38 mouse cellular contexts compared by ENCODE assay signal in genomic region chr19:47144154-47144553, GRCm38 (mm10). TPM values are rescaled to one million over a fixed set of nuclear protein-coding genes. Genes with fewer than 3 reads are reported as not detected.
"Had no signal": no experiment of that assay in that cellular context is flagged by ENCODE, and none has a peak within 500 bp of the region (broad histone marks: within the 10 kb centered on the region; RNA-seq: fewer than 3 reads in every experiment).

Gene Calhm1, minus strand, starts transcription at chr19:47144254.

- H3K4me2 ChIP-seq: embryonic facial prominence, embryonic 12.5 days; embryonic facial prominence, embryonic 13.5 days; embryonic facial prominence, embryonic 15.5 days; forebrain, embryonic 12.5 days; forebrain, embryonic 13.5 days; forebrain, embryonic 15.5 days; heart, embryonic 11.5 days had no signal

- H3K4me3 ChIP-seq: embryonic facial prominence, embryonic 10.5 days; embryonic facial prominence, embryonic 12.5 days; embryonic facial prominence, embryonic 13.5 days; embryonic facial prominence, embryonic 15.5 days; erythroblast, embryonic 14.5 days; forebrain, embryonic 10.5 days; forebrain, embryonic 12.5 days; forebrain, embryonic 13.5 days; forebrain, embryonic 15.5 days; heart, adult 2 months; heart, embryonic 10.5 days had no signal

- H3K27ac ChIP-seq: embryonic facial prominence, embryonic 10.5 days; embryonic facial prominence, embryonic 12.5 days; embryonic facial prominence, embryonic 13.5 days; embryonic facial prominence, embryonic 15.5 days; forebrain, embryonic 10.5 days; forebrain, embryonic 12.5 days; forebrain, embryonic 13.5 days; forebrain, embryonic 15.5 days; heart, adult 2 months; heart, embryonic 10.5 days had no signal

- H3K9me3 ChIP-seq: embryonic facial prominence, embryonic 10.5 days; embryonic facial prominence, embryonic 12.5 days; embryonic facial prominence, embryonic 13.5 days; embryonic facial prominence, embryonic 15.5 days; forebrain, embryonic 10.5 days; forebrain, embryonic 12.5 days; forebrain, embryonic 13.5 days; forebrain, embryonic 15.5 days; heart, embryonic 10.5 days had no signal

- H3K27me3 ChIP-seq: embryonic facial prominence, embryonic 13.5 days; embryonic facial prominence, embryonic 15.5 days; forebrain, embryonic 13.5 days; forebrain, embryonic 15.5 days had no signal

- H3K4me1 ChIP-seq: embryonic facial prominence, embryonic 12.5 days; forebrain, embryonic 10.5 days; forebrain, embryonic 12.5 days; forebrain, embryonic 13.5 days; forebrain, embryonic 15.5 days had no signal

- DNase-seq: cerebellum, adult 9-11 months; cerebellum, postnatal 10 days; cerebellum, postnatal 14 days; cerebellum, postnatal 25 days; cerebellum, postnatal 36 days; embryo, embryonic 11 days; forebrain, postnatal 0 days; gastrocnemius, postnatal 10 days; gastrocnemius, postnatal 14 days; gastrocnemius, postnatal 36 days; heart, adult 11 months; heart, adult 18-20 months; heart, adult 2 months had no signal

- H3K9ac ChIP-seq: embryonic facial prominence, embryonic 12.5 days; embryonic facial prominence, embryonic 13.5 days; embryonic facial prominence, embryonic 15.5 days; forebrain, embryonic 12.5 days; forebrain, embryonic 13.5 days; forebrain, embryonic 15.5 days; forebrain, postnatal 0 days had no signal

- H3K36me3 ChIP-seq: embryonic facial prominence, embryonic 10.5 days; embryonic facial prominence, embryonic 12.5 days; embryonic facial prominence, embryonic 13.5 days; embryonic facial prominence, embryonic 15.5 days; forebrain, embryonic 10.5 days; forebrain, embryonic 12.5 days; forebrain, embryonic 15.5 days; heart, embryonic 10.5 days had no signal

RNA-seq across cellular contexts. Expression of gene Calhm1, which starts in this region (rescaled TPM):
- total RNA-seq: common myeloid progenitor, adult 5-6 weeks; forebrain, postnatal 0 days; gastrocnemius, adult 18-20 months; gastrocnemius, adult 8-10 months; gastrocnemius, postnatal 10 days; gastrocnemius, postnatal 14 days; gastrocnemius, postnatal 36 days; gastrocnemius, postnatal 4 days; granulocyte monocyte progenitor cell, adult 5-6 weeks; heart, adult 18-20 months; heart, adult 2 months; heart, adult 8-10 months had no signal
- polyA plus RNA-seq: cortical plate, adult 2 months; embryonic facial prominence, embryonic 10.5 days; embryonic facial prominence, embryonic 11.5 days; embryonic facial prominence, embryonic 12.5 days; embryonic facial prominence, embryonic 13.5 days; embryonic facial prominence, embryonic 14.5 days; embryonic facial prominence, embryonic 15.5 days; erythroblast, embryonic 14.5 days; forebrain, embryonic 10.5 days; forebrain, embryonic 11.5 days; forebrain, embryonic 12.5 days; forebrain, embryonic 13.5 days; forebrain, embryonic 14.5 days; forebrain, embryonic 15.5 days; forebrain, embryonic 16.5 days; forebrain, postnatal 0 days; frontal cortex, adult 2 months; gonadal fat pad, adult 2 months; heart, adult 2 months; heart, embryonic 10.5 days; heart, embryonic 11.5 days had no signal
